Comparison of ENCODE assay signal across 14 mouse cellular contexts in the genomic region with DNA sequence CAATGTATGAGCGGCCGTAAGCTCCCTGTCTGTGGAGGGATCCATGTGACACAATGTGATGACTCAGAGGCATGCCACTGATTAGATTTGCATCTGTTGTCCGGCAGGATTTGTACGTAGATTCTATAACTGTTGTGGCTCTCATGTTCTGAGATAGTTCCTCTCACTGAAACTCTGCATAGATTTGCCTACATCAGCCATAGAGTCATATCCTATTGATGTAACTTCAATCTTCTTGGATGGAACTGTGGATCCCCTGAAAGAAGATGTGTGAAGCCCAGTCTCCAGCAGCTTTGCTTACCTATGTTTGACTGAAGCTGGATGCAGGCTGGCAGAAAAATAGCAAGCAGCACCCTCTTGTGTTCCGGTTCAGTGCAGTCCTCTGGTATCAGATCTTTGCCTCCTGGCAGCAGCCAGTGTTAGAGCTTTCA. TPM values are rescaled to one million over a fixed set of nuclear protein-coding genes. Genes with fewer than 3 reads are reported as not detected.
DNase-seq lines count a peak whose midpoint lies in the region; TF ChIP-seq lines count a peak whose summit lies in the region.
"Had no signal": no experiment of that assay in that cellular context is flagged by ENCODE, and none has a peak within 500 bp of the region (broad histone marks: within the 10 kb centered on the region; RNA-seq: fewer than 3 reads in every experiment).

No protein-coding gene starts in this region.

- peak; percentile 23 for TF ChIP-seq CTCF in heart, adult 2 months (IDR thresholded peaks at IDR 0.05)
- TF ChIP-seq CTCF in thymus, adult 2 months (IDR thresholded peaks at IDR 0.05; ENCODE audit: borderline replicate concordance, control insufficient read depth, extremely low read depth, insufficient read depth, low read length, poor library complexity): no peak

- H3K4me1 ChIP-seq in heart, adult 2 months (ENCODE audit: control insufficient read depth, insufficient read depth, low read length): no peaks in the 10 kb centered on the region
- H3K4me1 ChIP-seq in thymus, adult 2 months (replicated peaks; ENCODE audit: control insufficient read depth, insufficient read depth, low read length): no peaks in the 10 kb centered on the region
- H3K4me1 ChIP-seq: forebrain, embryonic 12.5 days; heart, embryonic 12.5 days had no signal

- H3K4me3 ChIP-seq in heart, adult 2 months: no peak overlapping the region
- no peak overlapping the region for H3K4me3 ChIP-seq in thymus, adult 2 months (ENCODE audit: control insufficient read depth, insufficient read depth, low read length)
- H3K4me3 ChIP-seq: forebrain, embryonic 12.5 days; heart, embryonic 12.5 days; megakaryocyte, embryonic 14.5 days had no signal

- H3K27ac ChIP-seq in heart, adult 2 months: no peak overlapping the region
- H3K27ac ChIP-seq in thymus, adult 2 months (ENCODE audit: control insufficient read depth, insufficient read depth, low read length): no peak overlapping the region
- H3K27ac ChIP-seq: forebrain, embryonic 12.5 days had no signal

- no peaks in the 10 kb centered on the region for H3K27me3 ChIP-seq in heart, adult 2 months (ENCODE audit: control insufficient read depth, insufficient read depth, low read length)
- H3K27me3 ChIP-seq in thymus, adult 2 months (ENCODE audit: control insufficient read depth, insufficient read depth, low read length): no peaks in the 10 kb centered on the region
- H3K27me3 ChIP-seq: forebrain, embryonic 12.5 days; heart, embryonic 12.5 days had no signal

- no peak for DNase-seq in heart, adult 2 months
- no peak for DNase-seq in heart, postnatal 10 days
- DNase-seq in thymus, adult 2 months: peak; percentile 8
- DNase-seq in thymus, postnatal 25 days: no peak
- peak; percentile 8 to 11 for DNase-seq in layer of hippocampus, postnatal 36 days
- DNase-seq in gastrocnemius, postnatal 14 days: no peak
- DNase-seq in cerebellum, adult 8-10 months: no peak
- DNase-seq in embryo, embryonic 9.5 days (ENCODE audit: extremely low spot score): no peak
- DNase-seq: cerebellum, postnatal 36 days; kidney, adult 8-10 months had no signal

- TF ChIP-seq POLR2A in heart, adult 2 months (IDR thresholded peaks at IDR 0.05; ENCODE audit: insufficient read depth, low read depth, low read length): no peak
- TF ChIP-seq POLR2A in thymus, adult 2 months (IDR thresholded peaks at IDR 0.05; ENCODE audit: control insufficient read depth, extremely low read depth, insufficient read depth, low read length, poor library complexity): no peak

- no peaks in the 10 kb centered on the region for H3K36me3 ChIP-seq in heart, adult 2 months (ENCODE audit: control insufficient read depth, insufficient read depth, low read length)
- no peaks in the 10 kb centered on the region for H3K36me3 ChIP-seq in thymus, adult 2 months (ENCODE audit: control insufficient read depth, insufficient read depth, low read length)
- H3K36me3 ChIP-seq: forebrain, embryonic 12.5 days; heart, embryonic 12.5 days had no signal

- TF ChIP-seq EP300 in heart, adult 2 months (IDR thresholded peaks at IDR 0.05; ENCODE audit: insufficient read depth, low read depth, low read length): no peak

- no peak overlapping the region for H3K9ac ChIP-seq in heart, adult 2 months (ENCODE audit: low read depth, low read length)
- H3K9ac ChIP-seq: forebrain, embryonic 12.5 days; heart, embryonic 12.5 days had no signal

- 33% methylated on average over 5 of the region's 5 CpGs for WGBS in heart, adult 2 months
- WGBS in thymus, adult 2 months: 82% methylated on average over 5 of the region's 5 CpGs

- intact Hi-C loops in heart, adult 2 months (cut with DNase I): no loop called here
- intact Hi-C loops in heart, postnatal 10 days (cut with DNase I): no loop called here
- intact Hi-C loops in gastrocnemius, postnatal 14 days (cut with DNase I; ENCODE audit: low total_unique reads): no loop called here

- H3K79me2 ChIP-seq in heart, adult 2 months (replicated peaks; ENCODE audit: control insufficient read depth, insufficient read depth, low read length): no peaks in the 10 kb centered on the region

RNA-seq across cellular contexts. Expression of gene Slamf7, which starts 5.7 kb away (rescaled TPM):
- under 1 TPM; 0.16 to 0.21 TPM for total RNA-seq in heart, adult 2 months (2021)
- 0.20 and 0.35 TPM in 2 replicates for polyA plus RNA-seq in heart, adult 2 months (2012; rRNA removed)
- under 1 TPM in 1 of 2 experiments, not detected in 1; 0.29 TPM for total RNA-seq in heart, postnatal 10 days (2021)
- 4.5 and 6.0 TPM in 2 replicates for polyA plus RNA-seq in thymus, adult 2 months (2012; rRNA removed)
- total RNA-seq in layer of hippocampus, postnatal 36 days (2021): not detected
- total RNA-seq in gastrocnemius, postnatal 14 days (2021): not detected
- polyA plus RNA-seq: forebrain, embryonic 12.5 days; heart, embryonic 12.5 days had no signal

RNA-seq across cellular contexts. Expression of gene Cd48, which starts 23.2 kb away (rescaled TPM):
- total RNA-seq in heart, adult 2 months (2021): 1 to 10 TPM; 2.3 to 2.7 TPM
- 3.6 and 4.5 TPM in 2 replicates for polyA plus RNA-seq in heart, adult 2 months (2012; rRNA removed)
- total RNA-seq in heart, postnatal 10 days (2021): 1 to 10 TPM; 1.8 to 2.3 TPM
- 41.9 and 63.2 TPM in 2 replicates for polyA plus RNA-seq in thymus, adult 2 months (2012; rRNA removed)
- under 1 TPM in 1 of 2 experiments, not detected in 1; 0.77 TPM for total RNA-seq in layer of hippocampus, postnatal 36 days (2021)
- 1 to 10 TPM in 1 of 2 experiments, under 1 TPM in 1; 0.75 to 1.1 TPM for total RNA-seq in gastrocnemius, postnatal 14 days (2021)

RNA-seq across cellular contexts. Expression of gene Ly9, which starts 51.4 kb away (rescaled TPM):
- total RNA-seq in heart, adult 2 months (2021): under 1 TPM; 0.36 to 0.60 TPM
- polyA plus RNA-seq in heart, adult 2 months (2012; rRNA removed): 0.35 and 0.74 TPM in 2 replicates
- under 1 TPM; 0.17 to 0.22 TPM for total RNA-seq in heart, postnatal 10 days (2021)
- polyA plus RNA-seq in thymus, adult 2 months (2012; rRNA removed): 30.6 and 32.0 TPM in 2 replicates
- total RNA-seq in layer of hippocampus, postnatal 36 days (2021): not detected
- under 1 TPM; 0.11 to 0.21 TPM for total RNA-seq in gastrocnemius, postnatal 14 days (2021)
- polyA plus RNA-seq: forebrain, embryonic 12.5 days; stomach, embryonic 14.5 days had no signal

Comparison
In these comparisons a context has a peak if more than half of its experiments do, and no peak if none do; other contexts are left out.
1. DNase-seq: peak in thymus, adult 2 months (single experiment) and layer of hippocampus, postnatal 36 days (2 of 2); none in heart, adult 2 months (0 of 2), heart, postnatal 10 days (0 of 2), thymus, postnatal 25 days (single experiment), gastrocnemius, postnatal 14 days (single experiment), cerebellum, adult 8-10 months (single experiment) and embryo, embryonic 9.5 days (single experiment).